In genomic region chr11:102749712-102750111, GRCm38 (mm10) we compare ENCODE assay signal across 17 mouse cellular contexts. TPM values are rescaled to one million over a fixed set of nuclear protein-coding genes. Genes with fewer than 3 reads are reported as not detected.
A peak's percentile ranks its signal among the peaks of the same experiment; 100 is the strongest.
DNase-seq lines count a peak whose midpoint lies in the region; ATAC-seq lines count a peak whose summit lies in the region.
"Had no signal": no experiment of that assay in that cellular context is flagged by ENCODE, and none has a peak within 500 bp of the region (broad histone marks: within the 10 kb centered on the region; RNA-seq: fewer than 3 reads in every experiment).

No protein-coding gene starts in this region.

- ATAC-seq in hindbrain, embryonic 13.5 days (ENCODE audit: low FRiP score): no peak
- ATAC-seq in midbrain, embryonic 13.5 days: no peak
- ATAC-seq: CD4-positive, CD25-positive, alpha-beta regulatory T cell, adult 4 months; forebrain, embryonic 14.5 days had no signal

- H3K4me3 ChIP-seq in hindbrain, embryonic 10.5 days: no peak overlapping the region
- H3K4me3 ChIP-seq in hindbrain, embryonic 13.5 days: no peak overlapping the region
- H3K4me3 ChIP-seq in midbrain, embryonic 10.5 days: no peak overlapping the region
- no peak overlapping the region for H3K4me3 ChIP-seq in midbrain, embryonic 13.5 days (replicated peaks)
- H3K4me3 ChIP-seq: embryonic facial prominence, embryonic 12.5 days; erythroblast, embryonic 14.5 days; limb, embryonic 13.5 days had no signal

- no peak for DNase-seq in hindbrain, embryonic 10.5 days (ENCODE audit: low spot score)
- no peak for DNase-seq in midbrain, embryonic 10.5 days (ENCODE audit: low spot score)
- peak; percentile 83 for DNase-seq in adrenal gland, adult 2 months
- DNase-seq in adrenal gland, postnatal 36 days: peak; percentile 74 to 77
- DNase-seq in T-cell, adult 2 months (ENCODE audit: low spot score): no peak
- DNase-seq: gastrocnemius, postnatal 36 days; heart, postnatal 10 days; lung, postnatal 14 days; thymus, postnatal 36 days had no signal

- 72% methylated on average over 2 of the region's 2 CpGs for WGBS in hindbrain, embryonic 10.5 days
- 70% methylated on average over 2 of the region's 2 CpGs for WGBS in hindbrain, embryonic 13.5 days
- WGBS in midbrain, embryonic 10.5 days: 80% methylated on average over 2 of the region's 2 CpGs
- 73% methylated on average over 2 of the region's 2 CpGs for WGBS in midbrain, embryonic 13.5 days

- no peaks in the 10 kb centered on the region for H3K9me3 ChIP-seq in hindbrain, embryonic 10.5 days
- no peaks in the 10 kb centered on the region for H3K9me3 ChIP-seq in hindbrain, embryonic 13.5 days
- no peaks in the 10 kb centered on the region for H3K9me3 ChIP-seq in midbrain, embryonic 10.5 days (replicated peaks)
- no peaks in the 10 kb centered on the region for H3K9me3 ChIP-seq in midbrain, embryonic 13.5 days
- H3K9me3 ChIP-seq: embryonic facial prominence, embryonic 12.5 days; limb, embryonic 13.5 days had no signal

- no peak overlapping the region for H3K9ac ChIP-seq in hindbrain, embryonic 13.5 days
- H3K9ac ChIP-seq in midbrain, embryonic 13.5 days (replicated peaks): no peak overlapping the region
- H3K9ac ChIP-seq: embryonic facial prominence, embryonic 12.5 days; hindbrain, embryonic 14.5 days; limb, embryonic 13.5 days had no signal

- no peaks in the 10 kb centered on the region for H3K36me3 ChIP-seq in hindbrain, embryonic 10.5 days
- H3K36me3 ChIP-seq in hindbrain, embryonic 13.5 days: no peaks in the 10 kb centered on the region
- no peaks in the 10 kb centered on the region for H3K36me3 ChIP-seq in midbrain, embryonic 10.5 days
- no peaks in the 10 kb centered on the region for H3K36me3 ChIP-seq in midbrain, embryonic 13.5 days
- H3K36me3 ChIP-seq: embryonic facial prominence, embryonic 12.5 days; limb, embryonic 13.5 days had no signal

- H3K4me2 ChIP-seq in hindbrain, embryonic 13.5 days: no peak overlapping the region
- H3K4me2 ChIP-seq in midbrain, embryonic 13.5 days (replicated peaks): no peak overlapping the region
- H3K4me2 ChIP-seq: embryonic facial prominence, embryonic 12.5 days; hindbrain, embryonic 14.5 days; limb, embryonic 13.5 days had no signal

- H3K27ac ChIP-seq in hindbrain, embryonic 10.5 days: peak overlapping the region; percentile 74
- no peak overlapping the region for H3K27ac ChIP-seq in hindbrain, embryonic 13.5 days
- peak overlapping the region; percentile 63 for H3K27ac ChIP-seq in midbrain, embryonic 10.5 days (replicated peaks)
- no peak overlapping the region for H3K27ac ChIP-seq in midbrain, embryonic 13.5 days
- H3K27ac ChIP-seq: embryonic facial prominence, embryonic 12.5 days; hindbrain, embryonic 14.5 days; limb, embryonic 13.5 days had no signal

- H3K4me1 ChIP-seq in hindbrain, embryonic 10.5 days (replicated peaks): peaks cover 39% of the 10 kb centered on the region
- H3K4me1 ChIP-seq in hindbrain, embryonic 13.5 days (replicated peaks): peaks cover 23% of the 10 kb centered on the region
- H3K4me1 ChIP-seq in midbrain, embryonic 10.5 days: peaks cover 37% of the 10 kb centered on the region
- H3K4me1 ChIP-seq in midbrain, embryonic 13.5 days (replicated peaks): peaks cover 24% of the 10 kb centered on the region

- peaks cover 11% of the 10 kb centered on the region; the same call in 1 of the 2 replicates for H3K27me3 ChIP-seq in hindbrain, embryonic 10.5 days (ENCODE audit: insufficient read depth, poor library complexity, severe bottlenecking)
- H3K27me3 ChIP-seq in hindbrain, embryonic 13.5 days: 0 out of 2 replicates have a peak, but pooled peaks cover 5% of the 10 kb centered on the region
- peaks cover 17% of the 10 kb centered on the region for H3K27me3 ChIP-seq in midbrain, embryonic 10.5 days (ENCODE audit: low read depth, poor library complexity, severe bottlenecking)
- H3K27me3 ChIP-seq in midbrain, embryonic 13.5 days: no peaks in the 10 kb centered on the region
- H3K27me3 ChIP-seq: embryonic facial prominence, embryonic 12.5 days; limb, embryonic 13.5 days had no signal

RNA-seq across cellular contexts. Expression of gene Adam11, which starts 11.5 kb away (rescaled TPM):
- 14.6 and 22.6 TPM in 2 replicates for polyA plus RNA-seq in hindbrain, embryonic 10.5 days (2016; fragmentation: Nextera tagmentation; extraction: Ambion mirVana)
- 27.6 and 35.7 TPM in 2 replicates for polyA plus RNA-seq in hindbrain, embryonic 13.5 days (2015; fragmentation: Nextera tagmentation; extraction: Ambion mirVana)
- 10.7 and 18.4 TPM in 2 replicates for polyA plus RNA-seq in midbrain, embryonic 10.5 days (2016; fragmentation: Nextera tagmentation; extraction: Ambion mirVana)
- 31.8 and 32.8 TPM in 2 replicates for polyA plus RNA-seq in midbrain, embryonic 13.5 days (2015; fragmentation: Nextera tagmentation; extraction: Ambion mirVana)
- 1 to 10 TPM; 2.9 to 3.4 TPM for total RNA-seq in adrenal gland, adult 2 months (2021)
- 9.2 and 11.0 TPM in 2 replicates for polyA plus RNA-seq in adrenal gland, adult 2 months (2012; rRNA removed)
- 1 to 10 TPM; 2.7 to 3.4 TPM for total RNA-seq in adrenal gland, postnatal 36 days (2021)
- polyA plus RNA-seq: CD4-positive, CD25-positive, alpha-beta regulatory T cell, adult 4 months had no signal

RNA-seq across cellular contexts. Expression of gene Ccdc43, which starts 52.1 kb away (rescaled TPM):
- 40.7 and 53.2 TPM in 2 replicates for polyA plus RNA-seq in hindbrain, embryonic 10.5 days (2016; fragmentation: Nextera tagmentation; extraction: Ambion mirVana)
- polyA plus RNA-seq in hindbrain, embryonic 13.5 days (2015; fragmentation: Nextera tagmentation; extraction: Ambion mirVana): 38.4 and 39.4 TPM in 2 replicates
- polyA plus RNA-seq in midbrain, embryonic 10.5 days (2016; fragmentation: Nextera tagmentation; extraction: Ambion mirVana): 59.5 and 63.2 TPM in 2 replicates
- 41.6 and 49.1 TPM in 2 replicates for polyA plus RNA-seq in midbrain, embryonic 13.5 days (2015; fragmentation: Nextera tagmentation; extraction: Ambion mirVana)
- 10 to 100 TPM; 22.9 to 32.8 TPM for total RNA-seq in adrenal gland, adult 2 months (2021)
- 3.3 and 3.5 TPM in 2 replicates for polyA plus RNA-seq in adrenal gland, adult 2 months (2012; rRNA removed)
- total RNA-seq in adrenal gland, postnatal 36 days (2021): 10 to 100 TPM; 29.2 to 29.5 TPM

Comparison
In these comparisons a context has a peak if more than half of its experiments do, and no peak if none do; other contexts are left out.
1. H3K27ac ChIP-seq: peak in hindbrain, embryonic 10.5 days (single experiment) and midbrain, embryonic 10.5 days (single experiment); none in hindbrain, embryonic 13.5 days (single experiment) and midbrain, embryonic 13.5 days (single experiment).
2. DNase-seq: peak in adrenal gland, adult 2 months (single experiment) and adrenal gland, postnatal 36 days (2 of 2); none in hindbrain, embryonic 10.5 days (single experiment), midbrain, embryonic 10.5 days (single experiment) and T-cell, adult 2 months (single experiment).